In genomic region chr8:126582509-126582908, GRCm38 (mm10) we compare ENCODE assay signal across 8 mouse cellular contexts. TPM values are rescaled to one million over a fixed set of nuclear protein-coding genes. Genes with fewer than 3 reads are reported as not detected.
DNase-seq lines count a peak whose midpoint lies in the region; ATAC-seq lines count a peak whose summit lies in the region.

No protein-coding gene starts in this region.

- H3K4me2 ChIP-seq in kidney, embryonic 14.5 days (replicated peaks; ENCODE audit: low read depth, low read length) = no peak overlapping the region
- H3K4me2 ChIP-seq in liver, embryonic 16.5 days (ENCODE audit: low read depth, low read length) = no peak overlapping the region

- peak; percentile 90 for DNase-seq in A20 (ENCODE audit: low read depth, low spot score)
- peak; percentile 93 for DNase-seq in CD4-positive, CD25-positive, alpha-beta regulatory T cell, adult 2 months (ENCODE audit: low read depth, low spot score)
- peak; percentile 61 for DNase-seq in cerebellum, adult 9-10 months
- peak; percentile 84 to 90 for DNase-seq in heart, adult 18-20 months
- DNase-seq in ovary, postnatal 14 days (ENCODE audit: low spot score) = peak; percentile 37
- DNase-seq in yolk sac, embryonic 10.5 days (ENCODE audit: low spot score) = peak; percentile 44

- no peaks in the 10 kb centered on the region for H3K27me3 ChIP-seq in kidney, embryonic 14.5 days (ENCODE audit: control insufficient read depth, insufficient read depth, low read length)
- no peaks in the 10 kb centered on the region for H3K27me3 ChIP-seq in liver, embryonic 16.5 days (ENCODE audit: control insufficient read depth, insufficient read depth, low read depth, low read length)

- H3K4me3 ChIP-seq in kidney, embryonic 14.5 days (ENCODE audit: low read length) = no peak overlapping the region
- no peak overlapping the region for H3K4me3 ChIP-seq in liver, embryonic 16.5 days (ENCODE audit: low read depth, low read length)

- no peaks in the 10 kb centered on the region for H3K9me3 ChIP-seq in kidney, embryonic 14.5 days (ENCODE audit: control insufficient read depth, low read length)
- no peaks in the 10 kb centered on the region for H3K9me3 ChIP-seq in liver, embryonic 16.5 days (replicated peaks; ENCODE audit: control insufficient read depth, low read length)

- H3K36me3 ChIP-seq in kidney, embryonic 14.5 days (ENCODE audit: control insufficient read depth, insufficient read depth, low read length) = peaks cover 10% of the 10 kb centered on the region; the same call in 1 of the 2 replicates
- H3K36me3 ChIP-seq in liver, embryonic 16.5 days (ENCODE audit: control insufficient read depth, insufficient read depth) = no peaks in the 10 kb centered on the region

- no peak for ATAC-seq in kidney, embryonic 14.5 days (ENCODE audit: low FRiP score, low TSS enrichment)
- peak; percentile 55 for ATAC-seq in liver, embryonic 16.5 days (ENCODE audit: low read depth)

- WGBS in kidney, embryonic 14.5 days = 43% methylated on average over 6 of the region's 6 CpGs
- 18% methylated on average over 6 of the region's 6 CpGs for WGBS in liver, embryonic 16.5 days (ENCODE audit: insufficient replicate concordance)

- H3K27ac ChIP-seq in kidney, embryonic 14.5 days (ENCODE audit: low read depth, low read length) = peak overlapping the region; percentile 98; the same call in 1 of the 2 replicates
- peak overlapping the region; percentile 4; the same call in 1 of the 2 replicates for H3K27ac ChIP-seq in liver, embryonic 16.5 days (ENCODE audit: low read length)

- no peak overlapping the region for H3K9ac ChIP-seq in kidney, embryonic 14.5 days (ENCODE audit: low read depth, low read length)
- no peak overlapping the region for H3K9ac ChIP-seq in liver, embryonic 16.5 days (ENCODE audit: low read depth, low read length)

- H3K4me1 ChIP-seq in kidney, embryonic 14.5 days (ENCODE audit: control insufficient read depth, insufficient read depth, low read length) = peaks cover 34% of the 10 kb centered on the region
- peaks cover 39% of the 10 kb centered on the region for H3K4me1 ChIP-seq in liver, embryonic 16.5 days (ENCODE audit: control insufficient read depth, low read depth, low read length)

RNA-seq across cellular contexts. Expression of gene Irf2bp2, which starts 11.3 kb away (rescaled TPM):
- total RNA-seq in heart, adult 18-20 months (2021) = 100 to 1,000 TPM; 101 to 128 TPM
- polyA plus RNA-seq in kidney, embryonic 14.5 days (2014; fragmentation: Nextera tagmentation; extraction: Ambion mirVana) = 11.6 and 14.6 TPM in 2 replicates
- 3.3 TPM in 2 replicates for polyA plus RNA-seq in liver, embryonic 16.5 days (2015; fragmentation: Nextera tagmentation; extraction: Ambion mirVana)

Comparison
In these comparisons a context has a peak if more than half of its experiments do, and no peak if none do; other contexts are left out.
1. DNase-seq: peak in every context shown above with its lines; median percentile 93 in CD4-positive, CD25-positive, alpha-beta regulatory T cell, adult 2 months; 90 in A20; 87 in heart, adult 18-20 months; 61 in cerebellum, adult 9-10 months; 44 in yolk sac, embryonic 10.5 days; 37 in ovary, postnatal 14 days.